Mouse (Mus musculus) midbrain, postnatal 0 days (tissue): ENCODE results near the gene Rsad2. TPM values are rescaled to one million over a fixed set of nuclear protein-coding genes. Genes with fewer than 3 reads are reported as not detected.

Experiments used
- ATAC-seq: fragments of 200-750 bp; cut with Nextera tagmentation; 2 replicates; pipeline ENCODE4 v1.8.0; 2017; ENCODE audit warnings: moderate number of reproducible peaks, mild to moderate bottlenecking, moderate TSS enrichment, moderate library complexity; ENCODE audit not compliant: low FRiP score
- DNase-seq: peaks from one replicate; pipeline ENCODE4 v3.0.0-alpha.2; 2015; ENCODE audit warnings: low spot score
- H3K27ac ChIP-seq: fragments of 300-500 bp; sonication (generic); 2 replicates; pipeline ENCODE4 v1.5.1; 2014; ENCODE audit warnings: low read depth, mild to moderate bottlenecking, low read length, mixed read lengths
- H3K27me3 ChIP-seq: fragments of 300-500 bp; sonication (generic); 2 replicates; pipeline ENCODE4 v1.6.1; 2014; ENCODE audit warnings: low read length, control low read depth, mixed read lengths; ENCODE audit not compliant: insufficient read depth
- H3K36me3 ChIP-seq: fragments of 300-500 bp; sonication (generic); 2 replicates; pipeline ENCODE4 v1.6.1; 2014; ENCODE audit warnings: low read length, control low read depth, mixed read lengths; ENCODE audit not compliant: insufficient read depth
- H3K4me1 ChIP-seq: fragments of 300-500 bp; sonication (generic); 2 replicates; pipeline ENCODE4 v1.6.1; 2014; ENCODE audit warnings: mild to moderate bottlenecking, control low read depth, antibody characterized with exemption, low read length, mixed read lengths; ENCODE audit not compliant: insufficient read depth
- H3K4me2 ChIP-seq: fragments of 300-500 bp; sonication (generic); 2 replicates; pipeline ENCODE4 v1.6.1; 2014; ENCODE audit warnings: low read depth, mild to moderate bottlenecking, low read length, mixed read lengths; ENCODE audit not compliant: poor library complexity, severe bottlenecking
- H3K4me3 ChIP-seq: fragments of 300-500 bp; sonication (generic); 2 replicates; pipeline ENCODE4 v1.5.1; 2014; ENCODE audit warnings: low read depth, mild to moderate bottlenecking, low read length, moderate library complexity
- H3K9ac ChIP-seq: fragments of 300-500 bp; sonication (generic); replicated peaks from 2 replicates; pipeline ENCODE4 v1.6.1; 2014; ENCODE audit warnings: mild to moderate bottlenecking, low read length, moderate library complexity, mixed read lengths; ENCODE audit not compliant: poor library complexity, severe bottlenecking
- H3K9me3 ChIP-seq: fragments of 300-500 bp; sonication (generic); 2 replicates; pipeline ENCODE4 v1.6.1; 2016; ENCODE audit warnings: low read length, control low read depth
- CTCF ChIP-seq: IDR thresholded peaks from 2 replicates; pipeline ENCODE4 v1.5.1; 2016; ENCODE audit warnings: antibody characterized with exemption, mild to moderate bottlenecking
- WGBS: fragments of 180-500 bp; shearing (Covaris S2); extraction: QIAGEN DNeasy Blood & Tissue Kit; methylation state at CpG from one replicate; pipeline ENCODE4 v1.1.7; 2014; 5-methylcytosine and 5-hydroxymethylcytosine counted together
- polyA plus RNA-seq: library from polyadenylated mRNA; unstranded; fragments of >200 nt; fragmentation: Nextera tagmentation; extraction: Ambion mirVana; gene quantifications from 2 replicates; pipeline ENCODE4 v1.2.1, GENCODE M21; 2015
- total RNA-seq: library from RNA; depleted of rRNA; stranded (reverse); fragments of >200 nt; gene quantifications from 2 replicates; pipeline ENCODE4 v1.2.3, GENCODE M21; 2014

Rsad2 gene
- total and polyA plus RNA-seq, 2 experiments from 2014 or later, result 0.95 to 1.3 TPM

GRCm38 (mm10) chr12:26414451-26415103, 41.7 kb downstream of the Rsad2 start:
- H3K27ac ChIP-seq, result peak overlapping the region; percentile 77
- H3K9ac ChIP-seq, result peak overlapping the region; percentile 86
- no peaks in the 10 kb centered on the region for H3K36me3 ChIP-seq
- DNase-seq, result peak; percentile 23
- H3K27me3 ChIP-seq, result no peaks in the 10 kb centered on the region
- H3K9me3 ChIP-seq, result no peaks in the 10 kb centered on the region
- ATAC-seq, result peak; percentile 75
- peaks cover 15% of the 10 kb centered on the region for H3K4me1 ChIP-seq
- H3K4me2 ChIP-seq, result peak overlapping the region; percentile 92
- WGBS, result under 1% methylated on average over 62 of the region's 64 CpGs
- no peak for TF ChIP-seq CTCF
- H3K4me3 ChIP-seq, result peak overlapping the region; percentile 93

GRCm38 (mm10) chr12:26413961-26414411, 42.3 kb downstream of the Rsad2 start:
- Histone ChIP-seq H3K4me1 (peaks cover 15% of the 10 kb centered on the region), H3K4me3 (peak overlapping the region; percentile 93), H3K27ac (peak overlapping the region; percentile 77), H3K9ac (peak overlapping the region; percentile 86), H3K36me3 (no peaks in the 10 kb centered on the region), H3K4me2 (peak overlapping the region; percentile 92), H3K9me3 (no peaks in the 10 kb centered on the region), H3K27me3 (no peaks in the 10 kb centered on the region)
- 6% methylated on average over 8 of the region's 8 CpGs for WGBS
- ATAC-seq, result peak; percentile 8; the same call in 1 of the 2 replicates
- no peak for TF ChIP-seq CTCF
- no peak for DNase-seq

- Histone ChIP-seq H3K4me3 (peak overlapping the region; percentile 93), H3K27ac (no peak overlapping the region), H3K9me3 (no peaks in the 10 kb centered on the region), H3K4me1 (peaks cover 15% of the 10 kb centered on the region), H3K36me3 (0 out of 2 replicates have a peak, but pooled peaks cover 4% of the 10 kb centered on the region), H3K4me2 (peak overlapping the region; percentile 92), H3K9ac (no peak overlapping the region), H3K27me3 (no peaks in the 10 kb centered on the region)
- 60% methylated on average over 6 of the region's 6 CpGs for WGBS
- no peak for TF ChIP-seq CTCF
- no peak for ATAC-seq
- no peak for DNase-seq
Observed at GRCm38 (mm10) chr12:26412802-26413201, 43.5 kb downstream of the Rsad2 start.

GRCm38 (mm10) chr12:26411841-26412450, 44.3 kb downstream of the Rsad2 start:
- no peak overlapping the region for H3K9ac ChIP-seq
- H3K36me3 ChIP-seq, result 0 out of 2 replicates have a peak, but pooled peaks cover 4% of the 10 kb centered on the region
- no peak overlapping the region for H3K27ac ChIP-seq
- H3K4me1 ChIP-seq, result peaks cover 15% of the 10 kb centered on the region
- H3K9me3 ChIP-seq, result no peaks in the 10 kb centered on the region
- H3K4me3 ChIP-seq, result no peak overlapping the region
- WGBS, result 73% methylated on average over 10 of the region's 10 CpGs
- H3K4me2 ChIP-seq, result peak overlapping the region; percentile 92
- TF ChIP-seq CTCF, result no peak
- no peak for ATAC-seq
- DNase-seq, result no peak
- no peaks in the 10 kb centered on the region for H3K27me3 ChIP-seq

- 0 out of 2 replicates have a peak, but pooled peaks have one; percentile 2 for TF ChIP-seq CTCF
- no peaks in the 10 kb centered on the region for H3K9me3 ChIP-seq
- DNase-seq (no peak), ATAC-seq (no peak)
- peaks cover 15% of the 10 kb centered on the region for H3K4me1 ChIP-seq
- H3K9ac ChIP-seq, result no peak overlapping the region
- 0 out of 2 replicates have a peak, but pooled peaks cover 4% of the 10 kb centered on the region for H3K36me3 ChIP-seq
- H3K4me3 ChIP-seq, result no peak overlapping the region
- 98% methylated on average over 3 of the region's 3 CpGs for WGBS
- H3K4me2 ChIP-seq, result no peak overlapping the region
- H3K27ac ChIP-seq, result no peak overlapping the region
- H3K27me3 ChIP-seq, result no peaks in the 10 kb centered on the region
Observed at GRCm38 (mm10) chr12:26410443-26410842, 45.8 kb downstream of the Rsad2 start.

GRCm38 (mm10) chr12:26408707-26409106, 47.5 kb downstream of the Rsad2 start:
- H3K4me1 ChIP-seq, result peaks cover 12% of the 10 kb centered on the region
- no peaks in the 10 kb centered on the region for H3K9me3 ChIP-seq
- 0 out of 2 replicates have a peak, but pooled peaks cover 4% of the 10 kb centered on the region for H3K36me3 ChIP-seq
- ATAC-seq, result no peak; the same call in 1 of the 2 replicates
- WGBS, result 57% methylated on average over 9 of the region's 9 CpGs
- H3K4me2 ChIP-seq, result no peak overlapping the region
- H3K27ac ChIP-seq, result no peak overlapping the region
- TF ChIP-seq CTCF, result no peak
- DNase-seq, result no peak
- no peak overlapping the region for H3K4me3 ChIP-seq
- no peak overlapping the region for H3K9ac ChIP-seq
- no peaks in the 10 kb centered on the region for H3K27me3 ChIP-seq
